Mouse (Mus musculus) c-Kit-positive CD71-positive TER-119-positive erythroid progenitor cells, embryonic 14.5 days (primary cell): ENCODE measurements at regions not wholly inside any gene's neighbourhood (a gene's known extent, or its start where the extent isn't known, plus 50 kb on each side); places are given as distances from the start of the nearest gene placed in this dataset.

Experiments used
- DNase-seq: peaks from one replicate; pipeline ENCODE4 v3.0.0-alpha.2; 2013; ENCODE audit warnings: low spot score

GRCm38 (mm10) chr3:34522054-34522684, 128.0 kb upstream of the Sox2 start:
- no peak for DNase-seq

GRCm38 (mm10) chr3:34521357-34522053, 128.7 kb upstream of the Sox2 start:
- DNase-seq = no peak

GRCm38 (mm10) chr3:34512503-34513145, 137.6 kb upstream of the Sox2 start:
- DNase-seq = no peak

- no peak for DNase-seq
Observed at GRCm38 (mm10) chr3:34510723-34511122, 139.5 kb upstream of the Sox2 start.

- DNase-seq = no peak
Observed at GRCm38 (mm10) chr3:34509160-34509559, 141.0 kb upstream of the Sox2 start.

GRCm38 (mm10) chr3:34504573-34504894, 145.7 kb upstream of the Sox2 start:
- DNase-seq = no peak

GRCm38 (mm10) chr3:34503874-34504572, 146.2 kb upstream of the Sox2 start:
- no peak for DNase-seq

GRCm38 (mm10) chr3:34496839-34497238, 153.4 kb upstream of the Sox2 start:
- DNase-seq = no peak

- DNase-seq = no peak
Observed at GRCm38 (mm10) chr3:34495615-34496014, 154.6 kb upstream of the Sox2 start.

- no peak for DNase-seq
Observed at GRCm38 (mm10) chr3:34493921-34494320, 156.3 kb upstream of the Sox2 start.

- no peak for DNase-seq
Observed at GRCm38 (mm10) chr3:34489008-34489407, 161.2 kb upstream of the Sox2 start.

- DNase-seq = no peak
Observed at GRCm38 (mm10) chr3:34486441-34487050, 163.7 kb upstream of the Sox2 start.

- no peak for DNase-seq
Observed at GRCm38 (mm10) chr3:34485345-34486223, 164.6 kb upstream of the Sox2 start.

GRCm38 (mm10) chr3:34483934-34484333, 166.3 kb upstream of the Sox2 start:
- no peak for DNase-seq

GRCm38 (mm10) chr3:34481821-34482713, 168.1 kb upstream of the Sox2 start:
- DNase-seq = no peak

GRCm38 (mm10) chr3:34481314-34481713, 168.9 kb upstream of the Sox2 start:
- no peak for DNase-seq

- DNase-seq = no peak
Observed at GRCm38 (mm10) chr3:34474126-34474525, 176.1 kb upstream of the Sox2 start.

- no peak for DNase-seq
Observed at GRCm38 (mm10) chr3:34470721-34471120, 179.5 kb upstream of the Sox2 start.

GRCm38 (mm10) chr3:34469946-34470345, 180.3 kb upstream of the Sox2 start:
- DNase-seq = no peak

- DNase-seq = no peak
Observed at GRCm38 (mm10) chr3:34466312-34466711, 183.9 kb upstream of the Sox2 start.
